Mouse (Mus musculus): ENCODE measurements around the gene Rgs14.

- TF ChIP-seq POLR2A (IDR thresholded peaks at IDR 0.05; ENCODE audit: control insufficient read depth, extremely low read depth, insufficient read depth, low read length, poor library complexity) (no peak), CTCF (IDR thresholded peaks at IDR 0.05; ENCODE audit: borderline replicate concordance, control insufficient read depth, extremely low read depth, insufficient read depth, low read length, poor library complexity) (no peak)
These were observed 6.3 kb downstream of the Rgs14 start for GRCm38 (mm10) chr13:55375877-55376276.

Data from thymus, adult 2 months (tissue).